Mouse (Mus musculus): Measurements from ENCODE around the gene Srsf3. TPM values are rescaled to one million over a fixed set of nuclear protein-coding genes. Genes with fewer than 3 reads are reported as not detected.
"Not testable (repeated sequence)": the region's sequence is repeated elsewhere in the genome, so short reads cannot be mapped to it uniquely, and the experiment has no call there.

The Srsf3 gene
- total RNA-seq, 2 experiments from 2014 or later: 125 to 140 TPM

DNA sequence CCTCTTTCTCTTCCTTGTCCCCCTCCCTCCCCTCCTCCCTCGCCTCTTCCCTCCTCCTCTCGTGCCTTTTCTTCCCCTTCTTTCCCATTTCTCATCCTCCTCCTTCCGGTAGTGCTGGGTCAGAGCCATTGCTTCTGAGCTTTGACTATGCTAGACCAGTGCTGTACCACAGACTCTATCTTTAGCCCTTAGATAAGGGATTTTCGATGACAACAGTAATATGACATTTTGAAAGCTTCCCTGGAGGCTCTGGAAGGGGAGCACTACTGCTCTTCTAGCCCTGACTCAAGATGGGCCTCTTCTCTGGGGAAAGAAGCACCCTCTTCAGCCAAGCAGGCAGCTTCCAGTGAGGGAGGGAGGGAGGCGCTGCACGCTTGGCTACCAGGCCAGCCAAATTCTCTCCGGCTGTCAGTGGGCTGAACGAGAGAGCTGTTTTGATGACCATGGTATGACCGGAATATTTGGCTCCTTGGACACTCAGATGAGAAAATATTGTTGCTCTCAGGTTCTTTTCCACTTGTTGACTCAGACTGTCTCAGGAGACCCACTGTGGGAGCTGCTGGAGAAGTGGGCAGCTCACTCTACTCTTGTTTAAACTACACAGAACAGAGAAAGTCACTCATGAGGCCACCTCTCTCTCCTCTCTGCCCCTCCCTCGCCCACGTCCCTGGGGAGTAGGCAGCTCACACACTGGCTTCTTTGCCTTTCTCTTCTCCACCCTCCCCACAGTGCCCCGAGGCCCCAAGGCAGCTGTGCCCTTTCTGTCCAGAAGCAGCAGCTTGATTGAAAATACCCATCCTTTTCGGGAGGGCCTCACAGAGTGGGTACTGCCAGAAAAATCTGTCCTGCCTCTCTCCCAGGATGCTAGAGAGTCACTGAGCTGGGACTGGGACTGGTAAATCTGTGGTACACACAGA, 29.9 kb downstream of the Srsf3 start:
- no peak for DNase-seq (ENCODE audit: extremely low spot score in 1 of 2, low spot score in 1 of 2)

DNA sequence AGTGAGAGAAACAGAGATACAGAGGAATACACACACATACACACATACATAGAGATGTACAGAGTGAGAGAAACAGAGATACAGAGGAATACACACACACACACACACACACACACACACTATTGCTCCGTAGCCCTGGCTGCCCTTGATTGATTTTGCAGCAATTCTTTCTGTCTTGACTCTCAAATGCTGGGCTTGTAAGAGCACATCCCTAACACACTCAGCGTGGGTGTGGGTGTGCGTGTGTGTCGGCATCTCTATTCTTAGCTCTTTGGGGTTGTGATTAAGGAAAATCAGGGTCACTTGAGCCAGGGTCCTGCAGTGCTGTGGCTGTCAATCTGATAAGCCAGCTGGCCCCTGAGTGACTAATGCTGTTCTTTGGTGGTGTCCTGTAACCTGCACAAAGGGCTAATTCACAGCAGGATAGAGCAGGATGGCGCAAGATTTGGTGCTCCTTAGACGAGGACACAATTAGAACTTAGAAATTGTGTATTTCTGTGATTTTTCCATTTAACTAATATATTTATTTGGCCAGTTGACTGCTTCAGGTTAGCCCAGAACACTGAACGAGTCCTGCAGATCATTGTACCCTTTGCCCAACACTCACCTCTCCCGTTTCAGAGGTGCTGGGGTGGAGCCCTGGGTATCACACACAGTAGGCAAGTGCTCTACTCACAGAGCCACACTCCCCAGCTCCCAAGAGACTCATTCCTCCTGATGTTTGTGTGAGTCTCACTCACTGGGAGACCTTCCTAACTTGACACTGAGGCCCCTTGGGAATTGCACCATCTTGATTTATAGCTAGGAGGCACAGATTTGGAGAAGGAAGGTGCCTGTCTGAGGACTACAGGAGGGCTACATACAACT, 30.9 kb downstream of the Srsf3 start:
- DNase-seq (ENCODE audit: extremely low spot score in 1 of 2, low spot score in 1 of 2): no peak

DNA sequence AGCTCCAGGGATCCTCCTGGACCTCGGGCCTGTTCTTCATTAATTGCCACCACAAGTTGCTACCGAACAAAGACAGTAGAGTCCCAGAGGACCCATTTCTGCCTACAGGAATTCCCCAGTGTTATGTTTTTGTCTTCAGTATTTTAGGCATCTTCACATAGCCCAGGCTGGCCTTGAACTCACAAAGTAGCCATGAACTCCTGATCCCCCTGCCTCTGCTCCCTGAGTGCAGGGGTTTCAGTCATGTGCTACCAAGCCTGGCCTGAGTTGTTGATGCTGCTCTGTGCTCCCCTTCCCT, 31.5 kb downstream of the Srsf3 start:
- no peak for DNase-seq (ENCODE audit: extremely low spot score in 1 of 2, low spot score in 1 of 2)

DNA sequence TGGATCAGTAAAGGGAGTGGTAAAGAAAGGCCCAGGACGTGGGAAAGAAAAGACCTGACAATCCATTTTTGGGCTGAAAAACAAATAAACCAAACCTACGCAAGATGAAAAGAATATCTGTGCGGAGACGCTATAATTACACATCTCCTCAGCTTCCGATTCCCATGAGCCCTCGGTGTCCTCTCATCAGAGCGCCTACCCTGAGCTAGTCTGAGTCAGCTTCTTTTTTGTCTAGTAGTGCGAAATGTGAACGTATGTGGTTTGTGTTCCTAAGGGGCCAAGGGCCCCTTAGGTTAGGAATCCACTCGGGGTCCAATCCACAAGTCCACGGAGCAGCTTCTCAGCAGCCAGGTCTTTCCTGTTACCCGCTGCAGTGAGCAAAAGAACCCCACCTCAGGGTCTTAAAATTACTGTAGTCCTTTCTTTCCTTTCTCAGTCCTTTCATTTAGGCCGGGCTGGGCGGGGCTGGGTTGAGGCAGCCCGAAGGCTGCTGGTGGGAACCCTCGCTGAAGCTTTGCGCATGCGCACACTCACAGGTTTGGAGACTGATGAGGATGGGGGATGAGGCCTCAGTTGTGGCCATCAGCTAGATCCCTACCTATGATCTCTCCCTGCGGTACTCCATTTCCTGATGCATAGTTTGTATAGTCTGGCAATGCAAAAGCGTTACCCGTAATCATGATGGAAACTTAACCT, 33.0 kb downstream of the Srsf3 start:
- no peak for DNase-seq (ENCODE audit: extremely low spot score in 1 of 2, low spot score in 1 of 2)

DNA sequence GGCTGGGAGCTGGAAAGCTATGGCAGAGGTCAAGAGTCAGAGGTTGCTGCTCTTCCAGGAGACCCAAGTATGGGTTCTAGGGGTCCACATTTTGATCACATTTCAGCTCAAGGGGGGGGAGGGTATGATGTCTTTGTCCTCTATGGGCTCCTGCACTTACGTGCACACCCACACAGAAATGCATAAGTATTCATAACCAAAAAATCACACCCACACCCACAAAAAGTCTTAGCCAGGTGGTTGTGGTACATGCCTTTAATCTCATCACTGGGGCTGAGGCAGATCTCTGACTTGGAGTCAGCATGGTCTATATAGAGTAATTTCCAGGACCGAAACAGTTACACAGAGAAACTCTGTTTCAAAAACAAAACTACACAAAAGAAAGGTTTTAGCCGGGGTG, 33.5 kb downstream of the Srsf3 start:
- DNase-seq (ENCODE audit: extremely low spot score in 1 of 2, low spot score in 1 of 2): no peak

DNA sequence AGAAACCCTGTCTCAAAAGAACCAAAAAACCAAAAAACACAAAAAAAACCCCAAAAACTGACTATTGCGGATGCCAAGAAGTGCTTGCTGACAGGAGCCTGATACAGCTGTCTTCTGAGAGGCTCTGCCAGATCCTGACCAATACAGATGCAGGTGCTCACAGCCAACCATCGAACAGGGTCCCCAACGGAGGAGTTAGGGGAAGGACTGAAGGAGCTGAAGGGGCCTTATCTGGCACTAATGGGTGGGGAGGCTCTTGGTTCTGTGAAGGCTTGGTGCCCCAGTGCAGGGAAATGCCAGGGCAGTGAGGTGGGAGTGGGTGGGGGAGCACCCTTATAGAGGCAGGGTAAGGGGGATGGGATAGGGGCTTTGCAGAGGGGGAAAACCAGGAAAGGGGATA, 35.0 kb downstream of the Srsf3 start:
- not testable (repeated sequence) for DNase-seq (ENCODE audit: extremely low spot score in 1 of 2, low spot score in 1 of 2)

DNA sequence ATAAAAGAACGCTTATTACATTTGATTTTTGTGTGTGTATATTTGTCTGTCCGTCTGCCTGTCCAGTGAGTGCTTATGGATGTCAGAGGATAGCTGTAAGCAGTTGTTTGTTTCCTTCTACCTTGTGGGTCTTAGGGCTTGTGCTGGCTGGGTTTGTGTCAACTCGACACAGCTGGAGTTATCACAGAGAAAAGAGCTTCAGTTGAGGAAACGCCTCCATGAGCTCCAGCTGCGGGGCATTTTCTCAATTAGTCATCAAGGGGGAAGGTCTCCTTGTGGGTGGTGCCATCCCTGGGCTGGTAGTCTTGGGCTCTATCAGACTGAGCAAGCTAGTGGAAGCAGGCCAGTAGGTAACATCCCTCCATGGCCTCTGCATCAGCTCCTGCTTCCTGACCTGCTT, 35.4 kb downstream of the Srsf3 start:
- DNase-seq (ENCODE audit: extremely low spot score in 1 of 2, low spot score in 1 of 2): no peak

DNA sequence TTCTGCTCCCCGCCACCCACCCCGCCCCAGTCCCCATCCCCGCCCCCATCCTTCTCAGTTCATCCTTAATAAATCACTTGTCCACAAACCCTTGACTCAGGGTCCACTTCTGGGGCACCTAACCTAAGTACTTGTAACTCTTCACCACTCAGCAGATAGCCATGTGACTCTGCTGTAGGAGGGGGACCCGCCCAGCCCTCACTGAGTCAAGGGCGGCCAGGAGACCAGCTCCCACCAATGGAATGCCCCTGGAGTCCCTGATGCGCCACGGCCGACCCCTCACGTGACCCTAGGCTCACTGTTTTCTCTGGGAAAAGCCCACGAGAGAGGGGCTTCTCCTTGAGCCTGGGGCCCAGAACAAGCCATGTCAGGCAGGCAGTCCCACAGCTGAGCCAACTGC, 36.6 kb downstream of the Srsf3 start:
- no peak for DNase-seq (ENCODE audit: extremely low spot score in 1 of 2, low spot score in 1 of 2)

DNA sequence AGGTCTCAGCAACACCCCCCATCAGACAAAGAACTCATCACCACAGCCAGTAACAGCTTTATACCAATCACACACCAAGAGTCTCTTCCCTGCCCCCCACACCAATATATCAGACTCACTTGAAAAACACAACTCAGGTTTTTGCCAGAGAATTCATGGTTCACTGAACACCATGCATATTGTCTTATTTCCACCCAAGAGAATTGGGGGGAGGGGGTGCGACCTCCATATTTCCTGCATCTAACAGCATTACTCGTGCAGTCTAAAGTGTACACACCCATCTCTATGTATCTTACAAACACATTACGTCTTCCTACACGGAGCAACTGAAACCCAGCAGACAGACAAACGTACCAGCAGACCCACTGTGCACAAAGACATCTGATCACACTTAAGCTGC, 39.4 kb downstream of the Srsf3 start:
- no peak for DNase-seq (ENCODE audit: extremely low spot score in 1 of 2, low spot score in 1 of 2)

DNA sequence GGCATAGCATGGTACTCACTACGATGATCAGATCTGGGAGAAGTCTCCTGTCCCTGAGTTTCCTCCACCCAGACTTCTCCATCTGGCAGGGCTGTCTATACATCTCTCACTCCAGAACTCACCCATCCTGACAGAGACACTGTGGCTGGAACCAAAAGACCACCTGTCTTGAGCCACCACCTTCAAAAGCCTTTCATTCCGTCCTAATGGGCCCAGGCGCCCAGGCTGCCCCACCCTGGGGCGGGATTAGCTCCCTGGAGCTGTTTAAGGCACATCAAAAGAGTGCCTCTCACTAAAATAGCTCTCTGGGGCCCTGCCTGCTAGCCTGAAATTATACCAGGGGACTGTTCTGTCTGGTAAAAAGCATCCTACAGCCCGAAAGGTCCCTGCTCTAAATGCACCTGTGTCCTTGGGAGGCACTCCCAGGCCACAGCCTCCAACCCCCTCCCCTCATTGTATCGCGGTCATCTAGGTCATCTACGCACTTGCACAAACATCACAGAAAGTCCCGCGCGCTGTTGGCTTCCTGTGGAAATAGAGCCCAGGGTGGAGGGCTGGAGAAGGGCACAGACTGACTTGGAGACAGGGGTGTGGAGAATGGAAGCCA, 40.4 kb downstream of the Srsf3 start:
- no peak for DNase-seq (ENCODE audit: extremely low spot score in 1 of 2, low spot score in 1 of 2)

DNA sequence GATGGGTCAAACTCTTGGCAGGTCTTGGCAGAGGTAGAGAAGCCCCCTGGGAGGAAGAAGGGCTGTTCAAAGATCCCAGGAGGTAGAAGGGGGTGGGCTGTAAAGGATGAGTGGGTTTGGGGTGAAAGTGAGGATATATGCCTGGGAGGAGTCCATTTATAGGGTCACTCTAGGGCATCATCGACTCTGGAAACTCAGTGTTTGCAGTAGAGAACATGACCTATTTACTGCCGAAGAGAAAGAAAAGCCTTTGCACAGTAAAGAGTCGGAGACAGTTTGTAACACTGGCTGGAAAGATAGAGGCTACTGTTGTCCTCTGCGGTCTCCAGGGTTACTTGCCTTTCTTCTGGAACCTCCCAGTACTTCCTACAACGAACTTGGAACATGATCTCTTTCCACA, 40.9 kb downstream of the Srsf3 start:
- no peak for DNase-seq (ENCODE audit: extremely low spot score in 1 of 2, low spot score in 1 of 2)

DNA sequence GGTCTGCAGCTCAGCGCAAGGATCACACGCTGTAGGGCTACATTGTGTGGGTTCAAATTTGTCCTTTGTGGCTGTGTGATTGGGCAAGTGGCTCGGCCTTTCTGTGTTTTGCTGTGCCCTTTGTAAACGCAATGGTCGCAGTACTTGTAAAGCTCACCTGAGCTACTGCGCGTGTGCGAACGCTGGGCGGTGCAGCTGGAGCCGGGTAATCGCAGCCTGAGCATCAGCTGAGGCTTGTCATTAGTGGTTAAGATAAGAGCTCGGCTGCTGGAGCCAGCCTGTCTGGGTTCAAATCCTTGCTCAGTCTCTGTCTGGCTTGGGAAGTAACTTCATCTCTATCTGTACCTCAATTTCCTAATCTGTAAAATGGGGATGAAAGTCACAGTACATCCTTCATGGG, 41.7 kb downstream of the Srsf3 start:
- no peak for DNase-seq (ENCODE audit: extremely low spot score in 1 of 2, low spot score in 1 of 2)

DNA sequence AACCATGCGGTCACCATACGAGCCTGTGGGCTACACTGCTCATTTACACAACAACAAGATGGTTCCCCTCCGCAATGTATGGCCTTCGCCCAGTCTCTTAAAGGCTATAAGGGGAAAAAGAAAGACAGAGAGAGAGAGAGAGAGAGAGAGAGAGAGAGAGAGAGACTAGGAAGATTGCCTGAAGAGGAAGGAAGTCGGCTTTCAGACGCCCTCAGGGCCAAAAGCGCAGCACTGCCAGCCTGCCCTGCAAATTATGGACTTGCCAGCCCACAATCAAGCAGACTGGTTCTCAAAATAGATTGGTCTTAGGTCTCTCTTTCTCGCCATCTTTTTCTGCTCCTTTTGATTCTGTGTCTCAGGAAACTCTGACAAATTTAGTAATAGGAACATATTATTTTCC, 43.8 kb downstream of the Srsf3 start:
- no peak for DNase-seq (ENCODE audit: extremely low spot score in 1 of 2, low spot score in 1 of 2)

DNA sequence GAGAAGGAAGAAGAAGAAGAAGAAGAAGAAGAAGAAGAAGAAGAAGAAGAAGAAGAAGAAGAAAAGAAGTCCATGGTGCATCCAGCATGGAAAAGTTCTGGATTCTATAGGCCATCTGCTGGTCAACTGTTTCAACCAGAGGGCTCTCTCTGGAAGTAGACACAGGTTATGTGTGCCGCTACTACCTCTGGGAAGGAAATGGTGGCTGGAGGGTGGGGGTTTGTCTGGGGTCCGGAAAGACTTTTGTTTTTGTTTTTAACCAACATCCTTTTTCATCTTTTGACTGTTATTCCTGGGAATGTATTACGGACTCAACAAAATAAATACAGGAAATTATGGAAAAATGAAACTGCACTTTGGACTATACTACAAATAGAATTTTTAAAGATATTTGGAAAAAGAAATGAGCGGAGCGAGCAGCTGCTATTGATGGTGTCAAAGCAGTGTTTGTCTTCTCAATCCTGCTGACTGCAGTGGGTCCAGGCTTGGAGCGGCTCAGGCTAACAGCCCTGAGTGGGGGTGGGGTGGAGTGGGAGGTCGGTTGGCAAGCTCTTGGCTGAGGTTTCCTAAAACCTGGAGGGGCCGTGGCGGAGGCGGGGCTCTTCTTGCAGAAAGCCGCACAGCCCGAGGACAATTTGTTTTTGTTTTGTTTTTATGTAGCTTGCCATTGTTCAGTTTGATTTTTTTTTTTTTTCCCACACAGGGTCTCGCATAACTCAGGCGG, 45.5 kb downstream of the Srsf3 start:
- peak; percentile 36 to 53 for DNase-seq (ENCODE audit: extremely low spot score in 1 of 2, low spot score in 1 of 2)

DNA sequence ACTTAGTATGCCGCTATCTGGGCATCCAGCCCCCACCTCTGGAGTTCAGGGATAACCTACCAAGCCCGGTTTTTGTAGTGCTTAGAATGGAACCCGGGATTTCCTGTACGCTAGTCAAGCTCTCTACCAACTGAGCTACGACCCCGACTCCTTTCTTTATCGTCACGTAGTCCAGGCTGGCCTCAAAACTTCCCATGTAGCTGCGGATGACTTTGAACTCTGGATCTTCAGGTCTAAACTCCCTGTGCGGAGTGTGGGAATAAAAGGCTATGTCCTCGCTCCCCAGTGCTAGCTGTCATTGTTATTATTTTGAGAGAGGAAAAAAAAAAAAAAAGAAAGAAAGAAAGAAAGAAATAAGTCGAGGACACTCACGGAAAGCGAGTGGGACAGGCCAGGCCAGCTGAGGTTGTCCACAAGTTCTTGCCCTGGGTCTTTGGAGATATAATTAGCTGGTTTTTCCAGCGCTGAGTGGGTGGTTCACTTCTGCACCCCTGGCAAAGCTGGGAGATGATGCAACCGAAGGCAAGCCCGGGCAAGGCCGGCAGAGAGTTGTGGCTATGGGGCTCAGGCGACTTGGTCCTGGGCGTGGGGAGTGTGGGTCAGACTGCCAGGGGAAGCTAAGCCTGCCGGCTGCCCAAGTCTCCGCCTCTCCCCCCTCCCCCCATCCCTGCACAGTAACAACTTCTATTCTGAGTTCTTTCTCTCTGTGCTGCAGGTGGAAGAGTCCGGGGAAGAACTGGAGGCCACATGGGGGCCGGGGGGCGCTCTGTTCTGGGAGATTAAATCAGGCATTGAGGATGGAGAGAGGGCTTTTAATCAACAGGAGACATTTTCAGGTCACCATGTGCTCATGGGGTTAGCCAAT, 46.3 kb downstream of the Srsf3 start:
- no peak for DNase-seq (ENCODE audit: extremely low spot score in 1 of 2, low spot score in 1 of 2)

DNA sequence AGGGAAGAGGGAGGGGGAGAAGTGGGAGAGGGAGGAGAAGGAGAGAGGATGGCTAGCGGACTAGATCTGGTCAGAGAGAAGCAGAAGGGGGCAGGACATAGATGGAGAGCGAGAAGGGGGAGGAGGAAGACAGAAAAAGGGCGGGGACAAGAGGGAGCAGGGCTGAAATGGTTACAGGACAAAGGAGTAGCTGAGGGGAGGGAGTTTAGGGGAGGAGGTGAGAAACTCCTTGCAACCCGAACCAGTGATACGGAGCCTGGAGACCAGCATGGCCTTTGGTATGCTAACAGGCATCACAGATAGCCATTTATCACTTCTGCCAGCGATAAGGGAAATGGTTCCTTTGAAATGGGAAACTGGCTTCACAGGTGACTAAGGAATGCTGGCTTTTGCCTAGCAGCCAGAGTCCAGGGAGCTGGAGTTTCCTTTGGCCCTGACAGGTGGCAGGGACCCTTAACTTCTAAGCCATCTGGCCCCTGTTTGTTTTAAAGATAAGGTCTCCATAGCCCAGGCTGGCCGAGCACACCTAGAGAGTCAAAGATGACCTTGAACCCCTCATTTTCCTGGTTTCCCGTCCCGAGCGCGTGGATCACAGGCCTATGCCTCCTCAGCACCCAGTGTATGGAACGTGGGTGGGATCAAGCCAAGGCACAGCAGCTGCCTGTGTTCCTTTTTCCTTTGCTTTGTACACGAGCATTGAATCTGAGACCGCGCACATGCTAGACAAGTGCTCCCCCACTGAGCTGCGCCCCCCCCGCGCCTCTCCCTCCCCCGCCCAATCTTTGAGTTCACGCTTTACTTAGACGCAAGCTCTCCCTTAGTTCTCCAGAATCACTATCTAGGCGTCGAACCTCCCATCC, 48.6 kb downstream of the Srsf3 start:
- no peak for DNase-seq (ENCODE audit: extremely low spot score in 1 of 2, low spot score in 1 of 2)

DNA sequence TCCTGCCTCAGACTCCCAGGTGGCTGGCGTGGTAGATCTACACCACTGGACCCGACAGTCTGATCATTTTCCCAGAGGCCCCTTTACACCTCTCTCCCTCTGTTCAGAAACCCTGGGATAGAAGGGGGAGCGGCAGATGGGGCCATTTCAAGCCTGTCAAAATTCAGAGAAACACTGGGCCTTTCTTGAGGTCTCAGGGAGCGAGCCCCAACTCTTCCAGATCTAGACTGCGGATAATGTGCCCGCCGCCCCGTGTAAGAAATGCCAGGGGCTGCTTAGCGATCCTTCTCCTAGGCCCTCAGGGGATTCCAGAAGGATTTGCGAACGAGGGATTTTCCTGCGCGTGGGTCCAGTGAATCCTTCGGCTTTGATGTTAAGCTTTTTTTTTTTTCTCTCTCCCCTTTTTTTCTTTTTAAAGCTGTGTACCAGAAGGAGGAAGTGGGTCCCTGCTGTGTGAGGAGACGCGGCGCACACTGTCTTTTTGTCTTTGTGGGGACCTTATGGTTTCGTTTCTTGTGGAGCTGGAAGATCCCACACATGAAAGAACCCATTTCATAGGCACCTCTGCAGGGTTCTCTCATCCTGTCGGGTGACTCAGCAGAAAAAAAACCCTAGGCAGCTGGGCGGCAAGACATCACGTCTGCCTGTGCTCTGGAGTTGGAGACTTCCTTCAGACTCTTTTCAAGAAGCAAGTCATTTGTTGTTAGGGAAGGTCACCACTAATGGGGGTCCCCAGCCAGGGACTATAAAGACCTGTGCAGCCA, 49.4 kb downstream of the Srsf3 start:
- no peak for DNase-seq (ENCODE audit: extremely low spot score in 1 of 2, low spot score in 1 of 2)

DNA sequence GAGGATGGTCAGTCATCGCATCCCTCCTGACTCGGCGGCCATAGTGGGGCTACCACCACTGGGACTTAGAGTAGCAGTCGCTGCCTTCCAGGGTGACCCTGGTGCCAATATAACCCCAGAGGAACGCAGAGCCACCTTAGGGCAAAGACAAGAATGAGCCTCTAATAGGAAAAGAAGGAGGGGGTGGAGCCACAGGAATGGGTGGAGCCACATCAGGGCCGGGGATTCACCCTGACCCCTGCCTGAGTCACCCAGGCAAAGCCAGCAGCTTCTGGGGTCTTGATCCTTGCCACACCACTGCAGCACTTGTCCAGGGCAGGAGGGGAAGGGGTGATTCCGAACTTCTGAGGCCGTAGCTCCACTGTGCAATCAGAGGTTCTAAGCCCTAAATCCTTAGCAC, 51.2 kb downstream of the Srsf3 start:
- DNase-seq (ENCODE audit: extremely low spot score in 1 of 2, low spot score in 1 of 2): no peak
